Mouse (Mus musculus): ENCODE data around the gene Prr22.

The Prr22 gene

DNA sequence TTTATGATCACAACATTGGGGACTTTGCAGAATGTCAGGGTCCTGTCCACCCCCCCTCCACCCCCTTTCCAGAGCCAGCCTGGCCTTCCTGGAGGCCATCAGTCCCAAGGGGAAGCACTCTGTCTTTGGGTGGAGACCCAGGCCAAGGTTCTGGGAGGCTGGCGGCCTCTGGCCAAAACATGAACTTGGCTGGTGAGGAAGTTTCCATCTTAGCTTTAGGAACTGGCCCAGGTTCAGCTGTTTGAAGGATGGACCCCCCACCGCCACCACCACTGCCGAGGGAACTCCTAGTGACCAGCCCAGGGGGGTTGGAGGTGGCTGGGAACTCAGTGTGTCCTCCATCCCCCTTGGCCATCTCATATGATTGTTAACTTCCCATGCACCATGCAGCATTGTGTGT is 9.0 kb upstream of the Prr22 start:
- in situ Hi-C loops (cut with MboI, MseI) = no loop called here

DNA sequence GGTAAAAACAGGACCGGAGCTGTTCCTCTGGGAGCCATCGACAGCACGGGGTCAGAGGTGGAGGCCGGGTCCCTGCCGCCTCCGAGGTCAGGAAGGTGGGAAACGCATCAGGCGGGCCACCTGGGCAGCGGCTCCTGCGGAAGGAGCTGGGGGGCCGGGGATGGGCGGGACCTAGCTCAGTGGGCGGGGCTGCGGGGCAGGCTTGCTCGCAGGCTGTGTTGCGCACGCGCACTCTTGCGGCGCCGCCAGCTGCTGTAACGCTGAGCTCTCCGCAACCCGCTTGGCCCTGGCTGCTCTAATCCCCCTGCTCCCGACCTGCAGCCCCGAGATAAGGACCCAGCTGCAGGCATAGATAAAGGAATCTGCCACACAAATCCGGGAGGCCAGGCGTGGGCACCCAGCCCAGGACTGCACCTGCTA is 8.0 kb upstream of the Prr22 start:
- in situ Hi-C loops (cut with MboI, MseI) = no loop called here

DNA sequence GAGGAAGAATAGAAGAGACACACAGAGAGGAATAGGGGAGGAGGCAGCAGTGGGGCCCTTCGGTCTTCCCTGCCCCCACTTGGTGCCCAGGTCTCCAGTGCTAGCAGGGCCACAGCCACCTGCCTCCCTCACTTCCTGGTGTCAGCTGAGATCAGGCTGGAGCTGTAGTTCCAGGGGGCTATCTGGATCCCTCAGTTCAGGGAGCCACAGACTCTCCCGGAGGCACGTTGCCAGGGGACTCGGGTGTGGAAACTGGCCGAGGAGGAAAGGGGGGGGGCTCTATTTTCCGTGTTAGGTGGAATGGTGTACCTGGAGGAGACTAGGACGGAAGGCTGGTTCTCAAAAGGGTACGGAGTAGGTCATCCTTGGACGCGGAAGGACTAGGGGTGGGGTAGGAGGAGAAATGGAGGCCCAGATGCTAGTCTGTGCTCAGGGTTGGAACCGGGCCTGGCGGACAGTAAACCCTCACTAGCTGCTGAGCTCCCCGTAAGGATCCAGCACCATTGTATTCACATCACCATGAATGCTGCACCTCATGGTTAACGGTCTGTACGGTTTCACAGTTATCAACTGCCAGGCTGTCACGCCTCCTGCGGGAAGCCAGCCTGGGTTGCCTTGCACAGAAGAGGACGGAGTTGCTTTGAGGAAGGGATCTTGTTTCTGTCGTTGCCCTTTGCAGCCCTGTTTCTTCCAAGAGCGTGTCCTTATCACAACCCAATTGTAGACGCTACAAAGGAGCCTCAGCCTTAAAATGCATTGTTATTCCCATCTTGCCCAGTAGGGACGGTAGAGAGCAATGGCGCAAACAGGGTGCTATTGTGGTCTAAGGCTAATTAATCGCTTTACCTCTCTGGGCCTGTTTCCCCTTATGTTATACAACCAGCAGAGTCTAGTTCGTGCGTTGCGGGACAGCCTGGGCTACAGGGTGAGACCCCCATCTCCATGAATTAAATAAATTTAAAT is 7.0 kb upstream of the Prr22 start:
- in situ Hi-C loops (cut with MboI, MseI) = no loop called here

DNA sequence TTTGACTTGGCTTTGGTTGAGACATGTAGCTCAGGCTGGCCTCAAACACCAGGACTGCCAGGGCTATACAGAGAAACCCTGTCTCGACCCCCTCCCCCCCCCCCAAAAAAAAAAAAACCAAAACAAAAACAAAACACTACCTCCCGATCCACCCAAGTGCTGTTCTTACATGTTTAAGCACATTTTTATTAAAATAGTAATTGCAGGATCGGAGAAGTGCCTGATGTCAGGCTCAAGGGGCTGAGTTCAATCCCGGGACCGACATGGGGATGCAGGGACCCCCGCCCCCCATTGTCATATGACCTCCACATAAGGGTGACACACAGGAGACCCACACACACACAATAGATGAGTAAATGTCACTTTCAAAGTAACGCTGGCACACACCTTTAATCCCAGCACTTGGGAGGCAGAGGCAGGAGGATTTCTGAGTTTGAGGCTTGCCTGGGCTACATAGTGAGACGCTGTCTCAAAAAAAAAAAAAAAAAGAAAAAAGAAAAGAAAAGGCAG is 6.3 kb upstream of the Prr22 start:
- in situ Hi-C loops (cut with MboI, MseI) = no loop called here

DNA sequence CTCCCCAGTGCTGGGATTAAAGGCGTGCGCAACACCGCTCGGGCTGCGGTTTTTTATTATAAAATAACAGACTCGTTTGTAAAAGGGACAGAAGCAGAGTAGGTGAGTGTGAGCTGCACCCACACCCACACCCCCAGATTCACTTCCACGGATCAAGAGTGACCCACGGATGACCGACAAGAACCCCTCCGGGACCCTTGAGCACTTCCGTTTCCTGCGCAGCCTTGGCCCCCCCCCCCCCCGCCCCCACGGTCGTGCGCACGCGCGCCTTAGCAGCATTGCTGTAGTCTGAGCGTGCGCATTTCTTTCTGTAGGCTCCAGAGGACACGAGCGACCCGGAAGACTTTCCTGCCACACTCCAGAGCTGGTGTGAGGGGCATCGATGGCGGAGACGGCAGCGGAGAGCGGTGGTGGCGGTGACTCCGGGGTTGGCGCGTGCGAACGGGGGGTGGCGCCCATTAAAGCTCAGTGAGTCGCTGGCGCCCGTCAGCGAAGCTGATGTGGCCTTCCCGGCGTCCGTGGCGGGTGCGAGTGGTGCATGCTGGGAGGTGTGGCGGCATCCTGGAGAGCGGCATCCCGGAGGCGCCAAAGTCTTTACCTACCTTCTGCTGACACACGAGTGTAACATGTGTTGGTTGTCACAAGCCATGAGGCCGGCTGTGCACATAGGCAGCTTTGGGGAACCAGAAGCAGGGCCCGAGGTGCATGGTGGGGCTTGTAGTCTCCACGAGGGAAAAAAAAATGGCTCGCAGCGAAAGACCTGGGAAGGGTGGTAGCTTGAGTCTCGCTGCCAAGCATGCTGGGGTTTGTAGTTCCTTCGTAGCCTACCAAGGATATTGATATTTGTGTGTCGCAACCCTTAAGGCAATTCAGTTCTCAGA is 5.3 kb upstream of the Prr22 start, which contains the start of gene Dus3l:
Gene Dus3l (plus strand): TSS at position 284 of the 881 bp plus-strand sequence.
- in situ Hi-C loops (cut with MboI, MseI) = no loop called here

DNA sequence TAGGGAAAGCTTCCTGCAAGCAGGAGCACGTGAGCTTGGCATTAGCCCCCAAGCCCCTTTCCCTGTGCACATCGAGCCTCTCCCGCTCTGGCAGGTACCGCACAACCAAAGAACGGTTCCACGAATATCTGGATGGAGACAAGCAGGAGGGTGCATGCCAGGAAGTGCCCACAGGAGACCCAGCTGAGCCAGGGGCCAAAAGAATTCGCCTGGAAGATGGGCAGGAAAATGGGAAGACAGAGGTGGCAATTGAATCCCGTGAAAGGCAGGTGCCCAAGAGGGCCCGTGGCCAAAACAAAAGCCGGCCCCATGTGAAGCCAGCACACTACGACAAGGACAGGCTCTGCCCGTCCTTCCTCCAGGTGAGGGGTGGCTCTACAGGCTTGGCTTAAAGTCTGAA is 4.6 kb upstream of the Prr22 start:
- in situ Hi-C loops (cut with MboI, MseI) = no loop called here

DNA sequence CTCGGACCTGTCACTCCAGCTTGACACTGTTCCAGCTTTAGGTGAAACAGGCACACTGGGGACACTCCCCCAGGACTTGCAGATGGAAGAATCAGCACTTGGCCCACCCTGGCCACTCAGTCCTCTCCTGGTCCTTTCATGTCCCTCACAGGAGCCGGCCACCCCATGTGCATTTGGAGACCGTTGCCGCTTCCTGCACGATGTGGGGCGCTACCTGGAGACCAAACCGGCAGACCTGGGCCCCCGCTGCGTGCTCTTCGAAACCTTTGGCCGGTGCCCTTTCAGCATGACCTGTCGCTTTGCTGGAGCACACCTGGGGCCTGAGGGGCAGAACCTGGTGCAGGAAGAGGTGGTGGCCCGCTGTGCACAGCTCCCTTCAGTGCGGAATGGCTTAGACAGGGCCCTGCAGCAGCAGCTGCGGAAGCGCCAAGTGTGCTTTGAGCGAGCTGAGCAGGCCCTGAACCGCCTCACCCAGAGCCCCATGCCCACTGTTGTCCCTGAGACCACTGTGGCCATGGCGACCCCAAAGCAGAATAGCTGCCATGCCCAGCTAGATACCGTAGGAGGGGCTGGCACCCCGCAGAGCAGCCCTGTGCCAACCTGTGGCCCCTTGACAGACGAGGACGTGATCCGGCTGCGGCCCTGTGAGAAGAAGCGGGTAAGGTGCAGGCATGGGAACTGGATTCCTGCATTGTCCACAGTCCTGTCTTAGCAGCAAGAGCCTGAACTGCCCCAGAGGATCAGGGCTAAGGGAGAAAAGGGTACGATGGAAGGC is 3.2 kb upstream of the Prr22 start:
- in situ Hi-C loops (cut with MboI, MseI) = no loop called here

DNA sequence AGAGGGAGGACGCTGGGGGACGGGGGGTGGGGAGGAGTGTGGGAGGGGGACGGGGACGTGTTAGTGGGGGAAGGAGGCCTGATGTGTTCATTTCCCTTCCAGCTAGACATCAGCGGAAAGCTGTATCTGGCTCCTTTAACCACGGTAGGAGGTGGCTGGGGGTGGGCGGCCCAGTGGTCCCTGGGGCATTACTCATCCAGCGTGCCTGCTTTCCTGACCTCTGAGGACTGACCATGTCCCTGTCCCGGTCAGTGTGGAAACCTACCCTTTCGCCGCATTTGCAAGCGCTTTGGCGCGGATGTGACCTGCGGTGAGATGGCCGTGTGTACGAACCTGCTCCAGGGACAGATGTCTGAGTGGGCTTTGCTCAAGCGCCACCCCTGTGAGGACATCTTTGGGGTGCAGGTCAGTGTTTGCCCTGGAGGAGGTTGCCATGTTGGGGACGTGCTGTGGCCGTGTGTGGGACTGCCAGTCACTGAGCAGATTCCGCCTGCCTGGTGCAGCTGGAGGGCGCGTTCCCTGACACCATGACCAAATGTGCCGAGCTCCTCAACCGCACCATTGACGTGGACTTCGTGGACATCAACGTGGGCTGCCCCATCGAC is 2.4 kb upstream of the Prr22 start:
- in situ Hi-C loops (cut with MboI, MseI) = no loop called here

DNA sequence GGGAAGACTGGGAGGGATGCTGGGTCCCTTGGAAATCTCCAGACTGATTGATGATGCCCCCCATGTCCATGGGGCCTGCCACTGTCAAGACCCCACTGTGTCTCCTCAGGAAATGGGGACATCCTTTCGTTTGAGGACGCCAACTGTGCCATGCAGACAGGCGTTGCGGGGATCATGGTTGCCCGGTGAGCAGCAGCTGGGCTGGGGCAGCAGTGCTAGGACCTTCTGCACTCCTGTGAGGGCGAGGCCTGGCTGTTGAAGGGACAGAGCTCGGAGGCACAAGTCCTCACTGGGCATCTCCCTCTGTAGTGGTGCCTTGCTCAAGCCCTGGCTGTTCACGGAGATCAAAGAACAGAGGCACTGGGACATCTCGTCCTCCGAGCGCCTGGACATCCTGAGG is 1.1 kb upstream of the Prr22 start:
- in situ Hi-C loops (cut with MboI, MseI) = no loop called here

DNA sequence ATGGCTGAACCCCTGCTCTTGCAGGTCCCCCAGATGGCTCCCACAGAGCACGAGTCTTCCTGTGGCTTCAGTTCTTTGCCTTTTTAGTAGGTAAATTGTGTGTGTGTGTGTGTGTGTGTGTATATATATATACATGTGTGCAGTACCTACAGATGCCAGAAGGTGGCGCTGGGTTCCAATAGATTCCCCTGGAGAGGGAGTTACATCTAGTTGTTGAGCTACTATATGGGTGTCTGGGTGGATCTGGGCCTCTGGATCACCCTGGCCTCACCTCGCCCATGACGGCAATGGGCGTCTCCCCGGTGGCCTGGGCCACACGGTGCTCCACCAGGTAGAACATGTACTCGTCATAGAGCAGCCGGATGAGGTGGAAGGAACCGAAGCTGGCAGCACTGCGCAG is 7.5 kb downstream of the Prr22 start:
- in situ Hi-C loops (cut with MboI, MseI) = no loop called here

DNA sequence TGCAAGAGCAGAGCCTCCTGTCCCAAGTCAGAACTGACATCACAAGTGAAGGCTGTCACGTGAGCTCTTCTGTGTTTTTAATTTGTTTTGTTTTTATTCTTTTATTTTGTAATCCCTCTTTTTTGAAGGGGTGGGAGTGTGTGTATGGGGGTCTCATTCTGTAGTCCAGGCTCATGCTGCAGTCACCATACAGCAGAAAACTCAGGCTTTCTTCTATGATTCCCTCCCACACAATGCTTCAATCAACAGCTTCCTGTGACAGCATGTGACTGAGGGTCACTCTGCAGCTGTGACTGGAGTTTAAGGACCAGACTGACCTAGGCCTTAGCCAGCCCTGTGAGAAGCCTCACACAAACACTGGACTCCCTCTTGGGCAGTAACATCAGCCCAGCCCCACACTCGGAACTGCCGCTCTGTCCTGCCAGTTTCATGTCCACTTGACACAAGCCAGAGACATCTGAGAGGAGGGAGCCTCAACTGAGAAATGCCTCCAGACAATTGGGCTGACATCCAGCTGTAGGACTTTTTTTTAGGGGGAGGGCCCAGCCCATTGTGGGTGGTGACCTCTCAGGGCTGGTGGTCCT is 8.8 kb downstream of the Prr22 start:
- in situ Hi-C loops (cut with MboI, MseI) = no loop called here

DNA sequence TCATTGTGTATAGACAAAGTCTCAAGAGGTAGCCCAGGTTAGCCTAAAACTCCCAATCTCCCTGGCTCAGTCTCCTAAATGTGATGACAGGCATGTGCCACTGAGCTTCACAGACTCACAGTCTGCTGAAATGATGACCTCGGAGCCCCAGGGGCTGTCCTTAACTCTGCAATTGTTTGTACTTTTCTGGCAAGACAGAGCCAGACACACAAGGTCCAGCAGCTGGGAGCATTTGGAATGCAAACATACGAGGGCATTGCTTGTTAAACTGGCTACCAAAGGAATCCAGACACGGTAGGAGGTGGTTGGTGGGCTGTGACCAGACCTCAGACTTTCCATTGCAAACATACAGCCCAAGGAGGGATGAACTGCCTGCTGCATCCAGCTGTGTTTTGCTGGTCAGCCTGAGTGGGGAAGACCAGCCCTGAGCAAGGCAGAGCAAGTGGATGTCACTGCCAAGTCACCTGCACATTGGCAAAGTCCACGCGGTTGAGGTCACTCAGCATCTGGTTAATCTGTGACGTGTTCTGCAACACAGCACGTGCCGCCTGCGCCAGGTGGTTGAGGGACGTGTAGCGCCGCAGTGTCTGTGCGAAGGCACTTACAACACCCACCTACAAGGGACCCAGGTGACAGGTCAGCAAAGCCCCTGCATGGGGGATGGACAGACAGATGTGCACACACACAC is 10.4 kb downstream of the Prr22 start:
- in situ Hi-C loops (cut with MboI, MseI) = no loop called here

DNA sequence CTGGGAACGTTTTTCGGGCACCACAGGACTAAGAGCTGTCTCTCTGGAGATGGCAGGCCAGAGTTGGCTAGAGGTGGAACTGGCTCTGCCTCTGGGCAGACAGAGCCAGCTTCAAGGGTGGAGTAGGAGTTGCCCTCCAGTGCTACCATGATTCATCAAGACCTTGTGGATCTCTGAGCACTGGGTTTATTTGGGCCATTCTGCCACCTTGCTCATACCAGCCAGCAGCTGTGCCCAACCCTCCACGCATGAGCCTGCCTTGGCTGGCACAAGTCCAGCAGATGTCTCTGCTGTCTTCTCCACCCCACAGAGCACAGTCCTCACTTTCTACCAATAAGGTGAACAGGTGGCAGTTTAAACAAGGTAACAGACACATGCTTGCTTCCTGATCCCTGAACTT is 18.8 kb downstream of the Prr22 start:
- in situ Hi-C loops (cut with MboI, MseI) = no loop called here

DNA sequence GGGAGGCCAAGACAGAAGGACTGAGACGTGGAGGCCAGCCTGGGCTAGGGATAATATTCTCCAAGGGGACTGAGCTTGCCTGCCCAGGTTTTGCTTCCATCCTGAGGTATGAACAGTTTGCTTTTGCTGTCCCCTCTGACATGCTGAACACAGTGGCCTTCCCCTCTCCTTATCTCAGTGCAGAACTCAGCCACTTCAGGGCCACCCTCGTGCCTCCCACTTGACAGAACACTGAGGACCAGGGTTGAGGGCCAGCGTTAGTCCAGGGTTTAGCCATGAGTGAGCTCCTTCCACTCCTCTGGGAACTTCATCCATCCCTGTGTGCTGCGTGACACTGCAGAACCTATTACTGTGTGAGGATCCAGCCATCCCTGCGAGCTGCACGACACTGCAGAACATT is 19.2 kb downstream of the Prr22 start:
- in situ Hi-C loops (cut with MboI, MseI) = no loop called here

DNA sequence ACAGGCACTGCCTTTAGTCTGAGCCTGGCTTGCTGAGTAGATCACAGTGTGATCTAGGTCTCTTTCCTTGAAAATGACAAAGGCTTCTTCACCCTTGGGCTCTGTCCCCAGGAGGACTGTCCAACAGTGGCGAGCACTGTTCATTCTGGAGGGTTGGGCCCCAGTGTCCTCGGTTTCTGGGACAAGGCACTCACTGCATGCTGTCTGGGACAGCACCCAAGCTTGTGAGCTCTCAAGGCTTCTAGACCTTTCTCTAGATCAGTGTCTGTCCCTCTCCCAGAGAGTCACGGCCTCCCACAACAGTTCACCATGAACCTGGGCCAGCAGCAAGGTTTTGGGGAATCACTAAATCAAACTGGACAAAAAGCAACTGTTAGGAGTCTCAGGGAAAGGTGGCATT is 22.5 kb downstream of the Prr22 start:
- in situ Hi-C loops (cut with MboI, MseI) = no loop called here

DNA sequence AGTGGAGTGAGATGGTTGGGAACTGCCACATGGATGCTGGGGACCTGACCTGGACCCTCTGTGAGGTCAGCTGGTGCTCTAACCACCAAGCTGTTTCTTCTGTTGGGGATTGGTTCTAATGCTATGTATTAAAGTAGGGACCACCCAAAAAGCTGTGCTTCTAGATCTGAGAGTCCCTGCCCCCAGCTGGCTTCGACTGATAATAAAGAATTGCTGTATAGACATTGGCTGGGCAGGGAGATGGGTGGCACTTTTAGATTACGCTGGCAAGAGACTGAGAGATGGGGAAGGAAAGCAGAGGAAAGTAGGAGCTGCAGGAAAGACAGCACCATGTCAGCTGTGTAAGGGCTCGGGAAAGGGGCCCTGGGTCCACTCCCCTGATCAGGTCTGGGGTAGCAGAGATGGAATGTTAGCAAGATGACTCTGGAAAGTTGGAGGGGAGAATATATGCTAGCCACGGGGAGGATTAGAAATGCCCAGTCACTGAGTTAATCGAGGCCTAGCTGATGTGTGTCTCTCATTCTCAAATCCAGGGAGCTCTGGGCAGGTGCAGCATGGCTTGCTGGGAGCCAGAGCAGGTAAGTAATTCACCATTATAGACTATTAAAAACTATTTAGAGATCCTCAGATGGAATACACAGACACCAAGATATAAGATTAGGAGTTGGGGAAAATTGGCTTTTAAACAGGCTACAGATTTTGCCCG is 23.7 kb downstream of the Prr22 start:
- in situ Hi-C loops (cut with MboI, MseI) = no loop called here

DNA sequence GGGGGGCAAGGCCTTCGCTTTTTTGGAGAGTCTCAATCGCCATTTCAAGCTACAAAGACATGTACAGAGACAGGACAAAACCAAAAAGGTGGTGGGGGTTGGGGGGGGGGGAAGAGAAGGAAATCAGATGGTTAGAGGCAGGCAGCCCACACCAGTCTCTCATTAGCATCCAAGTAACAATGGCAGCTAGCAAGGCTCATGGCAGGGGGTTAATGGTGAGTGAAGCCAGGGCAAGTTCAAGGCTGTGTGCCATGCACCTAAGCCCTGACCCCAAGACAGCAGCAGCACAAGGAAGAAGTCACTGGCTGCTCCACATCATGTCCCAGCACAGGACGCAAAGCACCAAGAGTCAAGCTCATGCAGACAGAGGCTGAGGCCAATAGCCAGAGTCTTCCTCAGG is 29.2 kb downstream of the Prr22 start:
- in situ Hi-C loops (cut with MboI, MseI) = no loop called here

DNA sequence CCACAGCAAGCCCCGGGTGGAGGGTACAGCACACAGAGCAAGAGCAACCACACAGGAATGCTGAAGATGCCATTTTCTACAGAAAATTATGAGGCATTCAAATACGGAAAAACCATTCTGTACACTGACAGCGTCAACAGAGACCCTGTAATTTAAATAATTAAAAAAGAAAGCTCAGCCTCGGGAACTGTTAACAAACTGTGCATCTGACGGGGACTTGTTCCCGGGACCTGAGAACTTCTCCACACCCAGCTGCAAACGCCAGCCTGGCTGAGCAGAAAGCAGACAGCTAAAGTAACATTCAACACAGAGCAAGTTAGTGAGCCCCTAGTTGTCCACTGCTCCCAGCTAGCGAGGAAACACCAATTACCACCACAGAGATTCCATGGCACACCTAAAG is 32.0 kb downstream of the Prr22 start:
- in situ Hi-C loops (cut with MboI, MseI) = no loop called here

DNA sequence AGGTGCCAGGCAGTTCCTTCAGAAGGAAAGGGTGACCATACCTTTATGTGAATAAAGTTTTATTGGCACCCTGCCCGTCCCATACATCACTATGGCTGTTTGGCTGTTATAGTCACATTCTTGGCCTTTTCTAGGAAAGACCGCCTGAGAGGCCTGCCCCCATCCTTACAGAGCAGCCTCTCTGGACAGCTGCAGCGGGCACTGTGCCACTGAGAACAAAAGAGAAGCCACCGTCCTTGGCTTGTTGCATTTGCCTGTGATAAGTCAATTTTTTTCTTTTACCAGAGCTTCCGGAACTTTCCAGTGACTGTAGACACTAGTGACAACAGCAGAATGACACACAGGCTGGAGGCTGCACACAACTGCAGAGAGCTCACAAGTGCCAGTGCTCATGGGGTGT is 34.9 kb downstream of the Prr22 start:
- in situ Hi-C loops (cut with MboI, MseI) = no loop called here

DNA sequence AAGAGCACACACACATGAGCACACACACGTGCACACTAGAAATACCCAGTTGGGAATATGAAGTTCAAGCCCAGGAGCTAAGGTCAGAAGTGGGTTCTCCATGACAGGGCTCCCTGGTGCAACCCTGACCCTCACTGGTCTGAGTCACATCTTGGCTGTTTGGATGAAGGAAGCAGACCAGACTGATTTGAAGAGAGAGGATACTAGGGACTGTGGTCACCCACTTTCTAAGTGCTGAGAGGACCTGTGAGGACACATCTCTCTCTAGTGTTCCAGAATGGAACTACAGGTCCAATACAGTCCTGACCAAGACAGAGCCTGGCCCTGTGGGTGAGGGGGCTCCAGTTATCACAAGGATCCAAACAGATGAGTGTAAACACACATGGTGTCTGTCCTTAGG is 35.7 kb downstream of the Prr22 start:
- in situ Hi-C loops (cut with MboI, MseI) = no loop called here

Measured in regulatory T cell (primary cell).